Mouse (Mus musculus) adrenal gland, postnatal 36 days (tissue): ENCODE results near the gene Vsig10l. TPM values are rescaled to one million over a fixed set of nuclear protein-coding genes. Genes with fewer than 3 reads are reported as not detected.

ENCODE experiments used
- DNase-seq, 2 experiments: peaks; one replicate each; pipeline ENCODE4 v3.0.0; 2021; ENCODE audit warnings: mixed read lengths in 1 of 2
- long read RNA-seq, 2 experiments: library from polyadenylated mRNA; stranded (forward); transcript quantifications; one replicate each; pipeline ENCODE4 v2.0.0; 2021; ENCODE audit warnings: borderline sequencing depth in 2 of 2
- total RNA-seq, 2 experiments: library from RNA; stranded (reverse); gene quantifications; 2 replicates each; pipeline ENCODE4 v1.2.3; 2021

Vsig10l gene
- total RNA-seq: 1 to 10 TPM; 1.5 to 1.7 TPM
- long read RNA-seq, experiment 1, partial matches to known transcripts: 0 of 1 reads
- long read RNA-seq, experiment 1, other reads (novel, unspliced or antisense): 1 of 1 reads
- long read RNA-seq, experiment 2, partial matches to known transcripts: 0 of 1 reads
- long read RNA-seq, experiment 2, other reads (novel, unspliced or antisense): 1 of 1 reads

GRCm38 (mm10) chr7:43462851-43463250, at the start of gene Vsig10l:
Vsig10l (plus strand) TSS chr7:43463151.
- DNase-seq: no peak

GRCm38 (mm10) chr7:43417298-43417697, 45.7 kb upstream of the Vsig10l start:
- no peak for DNase-seq

DNA sequence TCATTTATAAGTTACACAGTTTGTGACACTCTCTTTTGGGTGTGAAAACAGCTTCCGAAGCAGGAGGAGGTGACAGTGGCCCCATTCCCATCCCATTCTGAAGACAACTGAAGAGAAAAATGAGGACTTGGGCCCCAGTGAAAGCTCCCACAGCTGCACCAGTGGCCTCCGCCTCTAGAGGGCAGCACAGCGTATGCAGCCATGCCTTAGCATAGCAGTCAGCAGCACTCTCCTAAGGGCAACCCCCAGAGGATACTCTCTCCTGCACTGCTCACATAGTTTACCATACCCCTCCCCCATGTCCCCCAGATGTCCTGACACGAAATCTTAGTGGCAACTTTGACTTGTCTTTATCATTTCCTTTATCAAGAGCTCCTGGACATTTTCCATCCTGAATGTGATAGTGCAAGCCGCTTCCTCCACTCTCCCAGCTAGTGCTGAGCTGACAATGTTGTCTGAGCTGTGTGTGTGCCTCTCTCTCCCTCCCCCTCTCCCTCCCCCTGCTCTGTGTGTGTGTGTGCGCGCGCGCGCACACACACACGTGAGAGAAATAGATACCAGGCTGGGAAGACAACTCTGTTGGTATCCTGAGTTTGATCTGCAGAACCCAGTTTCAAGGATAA, 39.8 kb upstream of the Vsig10l start:
- peak; percentile 89 to 92 for DNase-seq

DNA sequence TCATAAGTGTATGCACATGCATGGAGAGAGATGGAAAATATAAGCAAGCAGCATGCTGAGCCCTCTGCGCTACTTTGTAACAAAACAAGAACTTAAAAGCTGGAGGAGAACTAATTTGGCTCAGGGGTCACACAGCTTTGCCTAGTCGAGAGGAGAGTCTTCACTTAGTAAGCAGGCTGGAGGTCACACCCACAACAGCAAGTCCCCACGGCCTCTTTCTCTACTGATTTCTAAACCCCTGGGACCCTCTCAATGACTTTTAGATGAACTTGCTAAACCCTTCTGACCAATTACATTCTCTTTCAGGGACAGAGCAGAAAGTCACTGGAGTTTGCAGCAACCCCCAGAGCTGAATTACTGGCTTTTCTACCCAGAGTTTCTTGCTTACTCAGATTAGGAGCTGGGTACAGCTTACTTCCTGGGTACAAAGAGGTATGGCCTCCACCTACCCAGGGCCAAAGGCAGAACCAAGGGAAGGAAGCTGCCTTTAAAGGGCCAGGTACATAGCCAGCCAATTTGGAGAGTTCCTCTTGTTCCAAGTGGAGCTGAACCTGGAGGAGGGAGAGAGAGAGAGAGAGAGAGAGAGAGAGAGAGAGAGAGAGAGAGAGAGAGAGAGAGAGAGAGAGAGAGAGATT, 38.8 kb upstream of the Vsig10l start:
- no peak for DNase-seq

DNA sequence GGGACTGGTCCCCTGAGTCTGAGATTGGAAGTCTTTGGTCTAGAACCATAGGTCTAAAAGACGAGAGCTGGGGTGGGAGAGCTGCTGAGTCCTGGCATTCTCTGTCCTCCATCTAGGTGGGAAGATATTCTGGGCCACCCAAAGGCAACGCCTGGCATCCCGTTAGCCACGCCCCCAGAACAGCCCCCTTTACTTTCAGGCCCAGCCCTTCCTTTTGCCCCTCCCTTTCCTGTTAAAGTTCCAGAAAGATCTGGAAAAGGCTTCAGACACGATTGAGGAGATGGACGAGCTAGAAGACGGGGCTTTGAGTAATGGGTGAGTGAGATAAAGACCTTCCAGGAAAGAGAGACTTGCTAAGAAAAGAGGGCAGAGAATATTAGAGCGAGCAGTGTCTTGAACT, 35.5 kb upstream of the Vsig10l start, which contains the start of gene Lim2:
Gene Lim2, plus strand, starts transcription at position 265 of the 400 bp plus-strand sequence.
- no peak for DNase-seq

DNA sequence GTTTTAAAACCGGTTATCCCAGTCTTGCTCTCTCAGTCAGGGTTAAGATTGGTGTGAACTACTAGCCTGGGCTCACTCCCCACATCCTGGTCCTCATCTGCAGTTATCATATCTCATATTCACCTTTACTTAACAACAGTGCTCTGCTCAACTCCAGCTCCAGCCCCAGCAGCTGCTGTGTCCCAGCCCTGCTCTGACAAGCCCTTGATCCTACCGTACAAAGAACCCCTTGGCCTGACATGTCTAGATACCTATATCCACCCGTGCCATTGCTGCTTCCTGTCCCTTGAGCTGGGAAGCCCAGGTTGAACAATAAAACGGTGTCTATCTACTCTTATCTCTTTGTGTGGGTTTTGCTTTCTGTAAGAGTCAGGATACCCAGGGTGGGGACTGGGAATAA, 33.5 kb upstream of the Vsig10l start:
- no peak for DNase-seq

DNA sequence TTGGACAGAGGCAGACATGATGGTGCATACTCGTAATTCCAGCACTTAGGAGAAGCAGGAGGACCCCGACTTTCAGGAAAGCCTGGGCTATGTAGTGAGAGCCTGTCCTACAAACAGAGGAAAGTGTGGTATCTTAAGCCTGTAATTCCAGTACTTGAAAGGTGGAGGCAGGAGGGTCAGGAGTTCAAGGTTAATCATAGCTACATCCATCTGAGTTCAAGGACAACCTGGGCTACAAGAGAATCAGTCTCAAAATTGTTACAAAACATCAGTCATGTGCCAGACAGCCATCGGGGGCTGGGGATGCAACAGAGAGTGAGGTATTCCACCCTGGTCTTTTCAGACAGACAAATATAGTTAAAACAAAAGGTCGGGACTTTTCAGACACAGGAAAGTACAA, 30.1 kb upstream of the Vsig10l start:
- no peak for DNase-seq

GRCm38 (mm10) chr7:43434676-43435075, 28.3 kb upstream of the Vsig10l start:
- DNase-seq: no peak

DNA sequence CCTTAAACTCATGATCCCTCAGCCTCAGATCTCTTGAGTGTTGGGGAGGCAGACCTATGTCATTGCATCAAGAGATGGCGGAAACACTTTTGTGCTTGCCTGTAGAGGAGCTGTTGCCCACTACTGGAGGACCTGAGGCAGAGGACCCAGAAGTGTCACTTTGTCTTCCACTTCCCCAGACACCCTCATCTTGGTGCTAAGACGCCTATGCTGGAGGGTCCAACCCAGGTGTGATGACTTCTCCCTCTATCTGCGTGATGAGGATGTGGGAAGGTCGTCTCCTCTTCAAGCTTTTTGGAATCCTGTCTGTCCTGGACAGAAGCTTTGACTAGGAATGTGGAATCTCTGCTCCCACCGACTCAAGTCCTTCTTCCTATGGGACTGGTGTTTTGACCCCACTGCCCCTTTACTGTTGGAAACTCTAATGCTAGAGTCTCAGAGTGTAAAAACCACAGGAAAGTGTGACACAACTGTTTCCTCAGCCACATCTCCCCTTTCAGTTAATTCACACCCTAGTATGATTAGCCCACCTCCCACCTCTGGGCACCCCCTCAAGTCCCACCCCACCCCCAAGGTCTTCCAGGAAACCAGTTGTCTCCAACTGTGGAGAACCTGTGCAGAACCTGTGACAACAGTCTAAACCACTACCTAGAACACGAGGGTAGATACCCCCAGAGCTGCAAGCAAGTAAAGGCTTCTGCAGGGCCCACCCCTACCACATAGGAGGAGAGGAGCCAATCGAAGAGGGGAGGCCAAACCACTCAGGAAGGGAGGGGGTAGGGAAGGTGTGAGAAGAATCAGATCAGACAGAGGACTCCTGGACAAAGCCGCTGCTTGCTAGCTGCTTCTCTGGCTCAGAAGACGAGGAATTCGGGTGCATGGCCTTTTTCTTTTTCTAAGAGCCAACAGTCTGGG, 26.4 kb upstream of the Vsig10l start, which contains the start of gene Nkg7:
Gene Nkg7, plus strand, starts transcription at position 733 of the 915 bp plus-strand sequence.
- no peak for DNase-seq

DNA sequence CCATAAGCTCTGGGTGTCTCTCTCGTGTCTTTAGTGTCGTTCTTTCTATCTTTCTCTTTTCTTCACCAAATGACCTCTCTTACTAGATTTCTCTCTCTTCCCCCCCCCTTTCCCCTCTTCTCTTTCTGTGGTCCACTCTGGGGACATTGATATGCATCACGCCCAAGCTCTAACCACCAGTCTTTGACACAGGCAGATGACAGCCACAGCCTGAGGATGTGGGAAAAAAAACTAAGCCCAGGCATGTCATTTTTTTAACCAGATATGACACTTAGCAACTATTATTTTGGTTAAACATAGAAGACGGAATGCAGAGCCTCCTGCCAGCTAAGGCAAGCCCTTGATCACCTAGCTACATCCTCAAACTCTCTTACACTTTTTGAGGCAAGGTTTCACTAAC, 24.3 kb upstream of the Vsig10l start:
- DNase-seq: no peak

DNA sequence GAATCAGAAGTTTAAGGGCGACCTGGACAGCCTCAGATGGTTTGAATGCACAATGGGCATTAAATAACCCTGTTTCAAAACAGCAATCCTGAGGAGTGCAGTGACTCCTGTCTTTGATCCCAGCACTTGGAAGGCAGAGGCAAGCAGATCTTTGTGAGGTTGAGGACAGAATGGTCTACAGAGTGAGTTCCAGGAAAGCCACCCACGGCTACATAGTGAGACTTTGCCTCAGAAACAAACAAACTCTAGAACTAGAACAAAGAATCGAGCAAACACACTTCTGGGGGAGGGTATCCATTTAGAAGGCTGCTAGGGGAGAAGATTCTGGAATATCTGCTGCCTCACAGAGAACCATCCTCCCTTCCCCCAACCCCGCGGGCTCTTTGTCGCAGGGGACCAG, 22.5 kb upstream of the Vsig10l start, which contains the start of gene Cldnd2:
Gene Cldnd2, plus strand, starts transcription at position 301 of the 400 bp plus-strand sequence.
- no peak for DNase-seq

DNA sequence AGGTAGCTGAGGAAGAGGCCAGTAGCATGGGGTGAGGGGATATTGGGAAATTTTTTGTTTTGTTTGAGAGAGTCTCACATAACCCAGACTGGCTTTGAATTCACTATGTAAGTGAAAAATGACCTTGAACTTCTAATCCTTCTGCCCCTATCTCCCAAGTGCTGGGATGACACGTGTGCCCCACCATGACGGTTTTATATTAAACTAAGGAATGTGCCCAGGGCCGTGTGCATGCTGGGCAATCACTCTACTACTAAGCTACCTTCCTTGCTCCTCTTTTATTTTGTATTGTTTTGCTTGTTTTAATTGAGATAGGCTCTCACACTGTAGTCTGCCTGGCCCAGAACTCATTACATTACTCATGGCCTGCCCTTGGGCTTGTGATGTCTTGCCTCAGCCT, 21.9 kb upstream of the Vsig10l start:
- no peak for DNase-seq

DNA sequence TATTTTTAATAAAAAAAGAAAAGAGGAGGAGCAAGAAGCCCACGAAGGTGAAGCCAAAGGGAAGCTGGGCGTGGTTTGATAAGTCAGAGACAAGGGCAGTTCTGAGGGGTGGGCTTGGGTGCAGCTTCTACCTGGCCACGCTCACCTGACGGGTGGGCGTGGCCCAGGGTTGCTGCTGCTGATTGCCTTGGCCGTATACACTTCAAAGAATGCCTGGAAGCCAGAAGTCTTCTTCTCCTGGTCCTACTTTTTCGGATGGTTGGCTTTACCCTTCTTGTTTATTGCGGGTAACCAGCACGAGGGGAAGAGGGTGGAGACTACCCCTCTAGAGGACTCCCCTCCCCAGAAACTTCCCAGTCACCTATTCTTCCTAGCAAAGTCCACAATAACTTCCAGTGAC, 20.3 kb upstream of the Vsig10l start:
- no peak for DNase-seq

DNA sequence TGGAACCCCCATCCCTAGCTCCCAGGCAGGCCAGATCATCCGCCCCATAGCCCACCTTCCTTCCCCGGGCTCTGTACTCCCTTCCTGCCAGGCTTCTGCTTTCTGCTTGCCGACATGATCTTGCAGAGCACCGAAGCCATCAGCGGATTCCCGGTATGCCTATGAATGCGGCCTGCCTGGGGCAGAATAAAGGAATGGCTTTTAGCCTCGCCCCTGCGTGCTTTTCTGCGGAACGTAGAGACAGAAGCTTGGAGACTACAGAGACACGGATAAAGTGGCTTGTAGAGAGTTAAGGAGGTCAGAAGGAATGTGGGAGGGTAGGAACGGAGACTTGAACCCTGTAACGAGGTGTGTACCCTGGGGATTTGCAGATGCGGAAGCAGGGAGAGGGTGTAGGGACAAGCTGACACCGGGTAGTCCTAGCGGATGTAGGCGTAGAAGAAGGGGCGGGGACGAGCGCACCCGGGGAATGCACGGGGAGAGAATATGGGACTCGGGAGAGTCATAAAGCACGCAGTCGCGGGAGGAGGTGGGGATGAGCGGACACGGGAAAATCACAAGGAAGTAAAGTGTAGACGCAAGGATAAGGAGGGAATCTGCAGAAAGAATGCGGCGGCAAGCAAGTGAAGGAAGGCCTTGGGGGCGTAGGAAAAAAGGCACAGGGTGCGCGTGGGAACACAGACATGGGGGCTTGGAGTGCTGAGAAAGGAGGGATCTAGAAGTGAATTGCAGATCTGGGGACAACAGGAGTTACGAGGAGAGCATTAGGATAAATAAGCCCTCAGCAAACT, 19.6 kb upstream of the Vsig10l start:
- DNase-seq: peak; percentile 87 to 91

GRCm38 (mm10) chr7:43443917-43444293, 19.0 kb upstream of the Vsig10l start, which contains the start of the genes Etfb and Gm45233:
Etfb (plus strand) TSS chr7:43444083.
Gm45233 (plus strand) TSS chr7:43444128.
- peak; percentile 96 for DNase-seq

DNA sequence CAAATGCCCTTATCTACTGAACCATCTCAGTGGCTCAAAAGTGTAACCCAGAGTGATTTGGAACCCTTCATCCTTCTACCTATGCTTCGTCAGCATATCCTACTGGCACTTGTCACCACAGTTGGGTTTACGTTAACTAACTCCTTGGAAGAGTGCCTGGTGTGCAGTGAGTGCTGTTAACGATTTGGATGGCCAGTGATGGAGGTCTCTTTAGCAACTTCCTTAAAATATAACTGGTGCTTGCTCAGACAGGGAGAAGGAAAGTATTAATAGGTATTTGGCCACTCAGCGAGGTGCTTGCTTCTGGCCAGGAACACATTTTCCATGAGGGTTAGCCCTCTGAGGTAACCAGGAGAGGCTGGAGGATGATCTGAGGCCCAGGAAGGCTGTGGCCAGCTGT, 15.2 kb upstream of the Vsig10l start:
- no peak for DNase-seq

DNA sequence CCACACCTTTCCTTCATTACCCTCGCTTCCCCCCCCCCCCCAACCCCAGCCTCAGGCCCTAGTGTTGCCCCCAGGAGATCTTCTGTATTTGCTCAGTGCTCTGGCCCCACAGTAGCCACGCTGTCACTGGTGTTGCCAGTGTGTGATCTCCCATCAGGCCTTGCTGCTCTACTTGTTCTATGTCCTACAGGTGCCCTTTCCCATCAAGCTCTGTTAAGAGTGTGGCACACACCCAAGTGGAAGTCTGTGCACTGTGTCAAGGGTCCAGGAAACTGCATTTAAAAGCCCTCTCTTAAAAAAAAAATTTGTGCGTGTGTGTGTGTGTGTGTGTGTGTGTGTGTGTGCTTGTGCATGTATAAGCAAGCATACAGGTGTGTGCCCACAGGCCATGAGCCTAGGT, 14.7 kb upstream of the Vsig10l start:
- no peak for DNase-seq

DNA sequence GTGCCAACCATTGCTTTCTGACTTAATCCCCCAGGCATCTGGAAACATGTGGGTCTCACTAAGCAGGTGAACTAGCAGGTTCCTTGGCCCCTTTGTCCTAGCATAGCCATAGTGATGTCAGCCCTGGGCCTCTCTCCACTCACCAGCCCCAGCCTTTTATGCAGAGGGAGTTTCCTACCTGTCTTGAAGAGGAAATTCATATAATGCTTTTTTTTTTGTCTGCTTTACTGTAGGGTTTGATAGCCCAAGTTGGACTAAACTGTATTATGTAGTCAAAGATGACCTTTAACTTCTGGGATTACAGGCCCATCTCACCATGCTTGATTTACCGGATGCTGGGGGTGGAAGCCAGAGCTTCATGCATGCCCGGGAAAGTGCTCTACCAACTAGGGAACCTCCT, 13.1 kb upstream of the Vsig10l start:
- no peak for DNase-seq

- no peak for DNase-seq
These were observed 11.2 kb upstream of the Vsig10l start for GRCm38 (mm10) chr7:43451726-43452125.

DNA sequence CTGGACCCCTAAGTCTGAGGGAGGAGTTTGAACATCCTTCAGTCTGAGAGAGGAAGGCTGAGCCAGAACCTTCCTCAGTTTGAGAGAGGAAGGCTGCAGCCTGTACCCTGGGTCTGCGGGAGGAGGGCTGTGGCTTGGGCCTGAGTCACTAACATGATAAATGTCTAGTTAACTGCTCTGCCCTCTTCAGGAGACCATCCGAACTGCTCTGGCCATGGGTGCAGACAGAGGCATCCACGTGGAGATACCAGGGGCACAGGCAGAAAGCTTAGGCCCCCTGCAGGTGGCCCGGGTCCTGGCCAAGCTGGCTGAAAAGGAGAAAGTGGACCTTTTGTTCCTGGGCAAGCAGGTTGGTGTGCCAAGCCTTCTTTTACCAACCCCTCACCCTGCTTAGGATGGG, 10.3 kb upstream of the Vsig10l start:
- peak; percentile 54 to 60 for DNase-seq

- DNase-seq: peak in 1 of 2 experiments; percentile 20
These were observed 9.2 kb upstream of the Vsig10l start for GRCm38 (mm10) chr7:43453599-43454355.
